Mouse (Mus musculus) G1E (cell line): Measurements from ENCODE around the gene Ripply3. TPM values are rescaled to one million over a fixed set of nuclear protein-coding genes. Genes with fewer than 3 reads are reported as not detected.

Experiments used
- ATAC-seq: 2 replicates; pipeline ENCODE4 v1.8.0; 2016; ENCODE audit warnings: mild to moderate bottlenecking; ENCODE audit not compliant: insufficient number of reproducible peaks, poor library complexity, low FRiP score, severe bottlenecking; ENCODE audit errors: extremely low read depth
- DNase-seq: peaks from one replicate; pipeline ENCODE4 v3.0.0; 2012; ENCODE audit warnings: low spot score
- H3K27me3 ChIP-seq: 2 replicates; pipeline ENCODE4 v1.6.1; 2012; ENCODE audit warnings: mild to moderate bottlenecking, low read length, inconsistent platforms; ENCODE audit not compliant: insufficient read depth
- H3K36me3 ChIP-seq: replicated peaks from 2 replicates; pipeline ENCODE3; 2012; ENCODE audit warnings: mild to moderate bottlenecking, inconsistent platforms
- H3K4me1 ChIP-seq: 2 replicates; pipeline ENCODE4 v1.6.1; 2012; ENCODE audit warnings: low read depth, low read length, inconsistent platforms, mixed read lengths; ENCODE audit not compliant: insufficient read depth
- H3K4me3 ChIP-seq: 2 replicates; pipeline ENCODE4 v1.5.1; 2012; ENCODE audit warnings: low read depth, mild to moderate bottlenecking, inconsistent platforms, low read length, moderate library complexity, mixed read lengths
- H3K9me3 ChIP-seq: replicated peaks from 2 replicates; pipeline ENCODE4 v1.6.1; 2012; ENCODE audit warnings: inconsistent platforms
- CTCF ChIP-seq: IDR thresholded peaks from 2 replicates; pipeline ENCODE4 v1.5.1; 2012; ENCODE audit warnings: low read depth, low read length, inconsistent platforms, mixed read lengths
- GATA1 ChIP-seq: IDR thresholded peaks from 2 replicates; pipeline ENCODE4 v1.6.1; 2012; ENCODE audit warnings: borderline replicate concordance, low read length, inconsistent platforms, mixed read lengths
- GATA2 ChIP-seq: IDR thresholded peaks from 2 replicates; pipeline ENCODE4 v1.6.1; 2012; ENCODE audit warnings: low read depth, low read length, inconsistent platforms, borderline replicate concordance
- POLR2AphosphoS5 ChIP-seq: IDR thresholded peaks from 2 replicates; pipeline ENCODE4 v1.6.1; 2012; ENCODE audit warnings: low read depth, low read length, inconsistent platforms; ENCODE audit not compliant: insufficient replicate concordance
- TAL1 ChIP-seq: conservative IDR thresholded peaks from 2 replicates; pipeline ENCODE4 v1.6.1; 2012; ENCODE audit warnings: low read depth, low read length, inconsistent platforms, mixed read lengths
- polyA plus RNA-seq: library from polyadenylated mRNA; stranded (reverse); fragments of >175 nt; gene quantifications from 2 replicates; pipeline ENCODE4 v1.2.3, GENCODE M21; 2012
- total RNA-seq, 2 experiments: library from RNA; stranded (forward) in 1 of 2; stranded (reverse) in 1 of 2; fragments of 200-1000 nt in 1 of 2; fragments of >200 nt in 1 of 2; fragmentation: Nextera tagmentation in 1 of 2; gene quantifications; 2 replicates each; pipeline ENCODE4 v1.2.3; 2014 to 2017

The Ripply3 gene
- total and polyA plus RNA-seq, 3 experiments: 0.05 TPM; not detected in 2

- Histone ChIP-seq H3K4me3 (no peak overlapping the region), H3K4me1 (peaks cover 16% of the 10 kb centered on the region), H3K9me3 (no peaks in the 10 kb centered on the region), H3K36me3 (no peaks in the 10 kb centered on the region), H3K27me3 (peaks cover 18% of the 10 kb centered on the region)
- no peak for TF ChIP-seq GATA1
- no peak for TF ChIP-seq GATA2
- no peak for TF ChIP-seq CTCF
- TF ChIP-seq POLR2AphosphoS5: no peak
- TF ChIP-seq TAL1: no peak
- ATAC-seq (no peak), DNase-seq (no peak)
Measured at GRCm38 (mm10) chr16:94356046-94356445, 27.8 kb downstream of the Ripply3 start.

DNA sequence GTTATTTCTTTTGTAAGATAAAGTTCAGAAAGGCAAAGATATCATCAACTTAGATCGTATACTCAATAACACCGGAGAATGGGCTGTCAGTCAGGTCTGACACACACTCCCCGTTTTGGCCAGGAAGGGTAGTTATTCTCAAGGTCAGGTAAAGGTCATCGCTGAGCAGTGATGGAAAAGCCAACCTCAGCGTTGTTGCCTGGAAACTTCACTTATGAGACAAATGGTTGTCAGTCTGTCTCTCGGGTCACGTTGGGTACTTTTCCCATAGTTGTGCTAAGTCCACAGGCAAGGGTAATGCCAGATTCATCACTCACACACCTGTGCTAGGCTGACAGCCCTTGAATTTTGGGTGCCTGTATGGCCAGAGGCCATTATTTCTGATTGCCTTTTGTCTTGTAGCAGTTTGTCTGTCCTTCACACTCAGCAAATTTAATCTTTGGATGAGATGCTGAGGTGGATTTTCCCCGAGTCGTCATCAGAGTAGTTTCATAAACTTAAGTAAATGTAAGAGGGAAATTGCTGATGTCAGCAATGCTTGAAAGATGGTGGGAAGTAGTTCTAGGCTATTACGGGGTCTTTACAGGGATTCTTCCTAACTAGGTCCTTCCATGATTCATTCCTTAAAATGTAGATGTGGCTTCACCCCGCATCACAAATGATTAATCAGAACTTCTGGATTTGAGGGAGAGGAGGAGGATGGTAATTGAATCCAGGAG is 28.7 kb downstream of the Ripply3 start:
- peaks cover 18% of the 10 kb centered on the region for H3K27me3 ChIP-seq

GRCm38 (mm10) chr16:94358091-94358490 is 29.9 kb downstream of the Ripply3 start:
- peaks cover 16% of the 10 kb centered on the region for H3K27me3 ChIP-seq
- no peak overlapping the region for H3K4me3 ChIP-seq
- DNase-seq (no peak), ATAC-seq (no peak; the same call in 1 of the 2 replicates)
- peaks cover 21% of the 10 kb centered on the region for H3K4me1 ChIP-seq
- H3K36me3 ChIP-seq: no peaks in the 10 kb centered on the region
- TF ChIP-seq CTCF: no peak
- TF ChIP-seq TAL1: peak; percentile 38; the same call in 1 of the 2 replicates
- H3K9me3 ChIP-seq: no peaks in the 10 kb centered on the region

More for the DNA sequence above, 28.7 kb downstream of the Ripply3 start:
- no peak for DNase-seq
- no peak for TF ChIP-seq CTCF
- TF ChIP-seq GATA2: no peak
- no peak for TF ChIP-seq TAL1
- no peak for TF ChIP-seq GATA1
- no peak for TF ChIP-seq POLR2AphosphoS5
- ATAC-seq: no peak
- no peaks in the 10 kb centered on the region for H3K36me3 ChIP-seq
- H3K4me3 ChIP-seq: no peak overlapping the region
- peaks cover 16% of the 10 kb centered on the region for H3K4me1 ChIP-seq
- no peaks in the 10 kb centered on the region for H3K9me3 ChIP-seq

- DNase-seq: no peak
- TF ChIP-seq GATA2: no peak
- TF ChIP-seq TAL1: no peak
- no peak for TF ChIP-seq POLR2AphosphoS5
- no peak for TF ChIP-seq GATA1
- TF ChIP-seq CTCF: no peak
- Histone ChIP-seq H3K9me3 (no peaks in the 10 kb centered on the region), H3K27me3 (peaks cover 3% of the 10 kb centered on the region; the same call in 1 of the 2 replicates), H3K4me1 (peaks cover 18% of the 10 kb centered on the region), H3K36me3 (peaks cover 8% of the 10 kb centered on the region), H3K4me3 (no peak overlapping the region)
- ATAC-seq: no peak
Measured at GRCm38 (mm10) chr16:94360578-94361350, 32.5 kb downstream of the Ripply3 start.

DNA sequence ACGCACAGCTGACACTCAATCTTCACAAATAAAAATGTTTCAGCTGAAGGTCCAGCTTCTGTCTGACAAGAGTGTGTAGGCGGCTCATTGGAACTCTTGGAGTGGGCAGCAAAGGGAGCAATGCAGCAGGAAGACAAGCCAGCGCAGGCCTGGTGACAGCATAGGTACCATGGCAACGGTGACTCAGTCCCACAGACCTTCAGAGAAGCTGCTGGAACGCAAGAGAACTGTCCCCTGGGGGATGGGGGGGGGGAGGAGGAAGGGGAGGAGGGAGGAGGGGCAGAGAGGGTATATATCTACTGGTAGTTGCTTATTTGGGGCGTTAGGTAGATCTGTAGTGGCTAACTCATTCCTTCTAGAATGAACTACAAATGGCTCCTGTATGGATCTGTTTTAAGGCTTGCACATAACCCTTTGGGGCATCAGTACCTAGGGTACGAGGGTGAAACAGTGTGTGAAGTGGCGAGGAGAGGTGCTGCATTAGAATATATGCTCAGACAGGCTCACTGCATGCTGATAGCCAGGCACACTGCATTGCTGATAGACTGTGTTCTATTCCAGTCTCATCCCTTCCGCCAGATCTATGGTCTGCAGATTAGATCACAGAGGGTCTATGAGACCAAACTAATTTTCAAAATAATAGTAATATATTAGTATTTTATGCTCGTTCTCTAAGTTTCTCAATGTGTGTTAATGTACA is 34.1 kb downstream of the Ripply3 start:
- H3K4me1 ChIP-seq: peaks cover 15% of the 10 kb centered on the region
- H3K4me3 ChIP-seq: no peak overlapping the region
- no peak for TF ChIP-seq GATA2
- TF ChIP-seq GATA1: no peak
- TF ChIP-seq POLR2AphosphoS5: no peak
- TF ChIP-seq CTCF: no peak
- TF ChIP-seq TAL1: no peak
- H3K27me3 ChIP-seq: peaks cover 3% of the 10 kb centered on the region; the same call in 1 of the 2 replicates
- peaks cover 16% of the 10 kb centered on the region for H3K36me3 ChIP-seq
- ATAC-seq (0 out of 2 replicates have a peak, but pooled peaks have one; percentile 15), DNase-seq (no peak)
- H3K9me3 ChIP-seq: no peaks in the 10 kb centered on the region

DNA sequence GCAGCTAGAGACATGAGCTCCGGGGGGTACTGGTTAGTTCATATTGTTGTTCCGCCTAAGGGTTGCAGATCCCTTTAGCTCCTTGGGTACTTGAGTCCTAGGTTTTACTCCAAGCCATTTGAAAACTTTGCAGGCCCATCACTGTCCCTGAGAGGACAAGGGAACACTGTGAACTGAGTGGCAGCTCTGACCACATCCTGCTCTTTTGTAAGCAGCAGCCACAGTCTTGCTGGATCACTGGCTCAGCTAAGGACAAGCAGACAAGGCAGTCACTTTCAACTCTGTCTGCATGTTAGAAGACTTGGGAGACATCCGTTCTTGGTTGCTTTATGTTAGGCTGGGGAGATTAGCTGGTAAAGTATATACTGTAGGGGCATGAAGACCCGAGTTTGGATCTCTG is 35.6 kb downstream of the Ripply3 start:
- Histone ChIP-seq H3K36me3 (peaks cover 16% of the 10 kb centered on the region), H3K4me1 (peaks cover 5% of the 10 kb centered on the region; the same call in 1 of the 2 replicates), H3K9me3 (no peaks in the 10 kb centered on the region), H3K4me3 (no peak overlapping the region), H3K27me3 (no peaks in the 10 kb centered on the region)
- no peak for ATAC-seq
- DNase-seq: no peak
- TF ChIP-seq POLR2AphosphoS5 (no peak), GATA2 (no peak), TAL1 (no peak), GATA1 (no peak), CTCF (no peak)
